Mouse (Mus musculus) brain, embryonic 14.5 days (tissue): ENCODE data around the gene Uqcc1.

ENCODE experiments used
- CTCF ChIP-seq: fragments of 200-500 bp; IDR thresholded peaks from 2 replicates; pipeline ENCODE4 v1.5.1; 2012; ENCODE audit warnings: inconsistent platforms, mild to moderate bottlenecking, moderate library complexity, borderline replicate concordance; ENCODE audit not compliant: insufficient read depth, insufficient read length; ENCODE audit errors: extremely low read depth
- POLR2A ChIP-seq: fragments of 200-500 bp; IDR thresholded peaks from 2 replicates; pipeline ENCODE4 v1.6.1; 2012; ENCODE audit warnings: mild to moderate bottlenecking, inconsistent platforms, borderline replicate concordance; ENCODE audit not compliant: poor library complexity, insufficient read depth, insufficient read length, severe bottlenecking; ENCODE audit errors: extremely low read depth

DNA sequence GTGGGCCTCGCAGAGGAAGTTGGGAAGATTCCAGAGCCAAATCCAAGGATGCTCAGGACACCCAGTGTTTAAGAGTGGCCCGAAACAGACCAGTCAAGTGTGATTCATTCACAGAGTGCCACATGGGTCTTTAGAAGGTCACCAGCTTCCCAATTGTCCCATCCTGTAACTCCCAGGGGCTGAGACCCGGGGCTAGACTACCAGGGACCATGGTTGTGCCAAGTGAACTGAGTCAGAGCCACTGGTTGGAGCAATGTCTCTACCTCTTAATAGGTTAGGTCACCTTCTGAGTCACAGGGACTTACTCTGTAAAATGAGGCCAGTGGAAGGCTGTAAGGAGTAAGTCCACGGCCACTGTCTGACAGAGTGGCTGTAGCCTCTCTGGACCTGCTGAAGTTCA, 91.1 kb downstream of the Uqcc1 start:
- no peak for TF ChIP-seq POLR2A
- no peak for TF ChIP-seq CTCF
